In the genomic region with DNA sequence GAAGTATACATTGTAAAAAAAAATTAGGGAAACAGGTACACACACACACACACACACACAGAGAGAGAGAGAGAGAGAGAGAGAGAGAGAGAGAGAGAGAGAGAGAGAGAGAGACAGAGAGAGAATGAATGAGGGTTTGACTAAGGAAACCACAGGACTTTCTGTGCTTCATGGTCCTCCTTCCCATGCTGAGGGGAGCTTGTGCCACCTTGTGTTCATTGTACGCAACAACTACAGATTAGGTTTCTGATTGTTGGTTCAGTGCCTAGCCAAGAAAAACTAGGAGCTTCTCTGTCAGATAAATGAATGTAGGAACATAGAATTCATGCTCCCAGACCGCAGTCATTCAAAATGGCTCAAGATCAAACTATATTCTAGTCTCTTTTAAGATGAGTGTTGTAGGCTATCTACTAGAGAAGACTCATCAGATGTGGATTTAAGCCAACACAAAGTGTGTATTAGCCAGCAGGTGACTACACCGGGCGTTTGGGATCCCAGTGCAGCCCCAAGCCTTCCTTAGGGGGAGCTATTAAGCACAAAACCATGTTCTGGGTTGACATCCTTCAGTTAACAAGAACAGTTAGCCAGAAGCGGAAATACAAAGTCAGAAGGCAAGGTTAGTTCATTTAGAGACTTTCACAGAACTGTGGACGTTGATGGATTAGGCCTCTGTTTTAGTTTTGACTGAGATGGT, we compare ENCODE assay signal across 9 mouse cellular contexts. TPM values are rescaled to one million over a fixed set of nuclear protein-coding genes. Genes with fewer than 3 reads are reported as not detected.
DNase-seq lines count a peak whose midpoint lies in the region; ATAC-seq and TF ChIP-seq lines count a peak whose summit lies in the region.
"Had no signal": no experiment of that assay in that cellular context is flagged by ENCODE, and none has a peak within 500 bp of the region (broad histone marks: within the 10 kb centered on the region; RNA-seq: fewer than 3 reads in every experiment).

No protein-coding gene starts in this region.

- ATAC-seq in inflammation-experienced regulatory T-cells, adult 6 months: peak; percentile 93
- peak; percentile 78; the same call in 1 of the 2 replicates for ATAC-seq in limb, embryonic 14.5 days (ENCODE audit: low FRiP score, low read depth)

- WGBS in bone marrow, adult 2 months: 66% methylated on average over 6 of the region's 6 CpGs
- 63% methylated on average over 6 of the region's 6 CpGs for WGBS in limb, embryonic 14.5 days

- no peak overlapping the region for H3K27ac ChIP-seq in bone marrow, adult 2 months (ENCODE audit: control insufficient read depth, insufficient read depth, low read depth, low read length, poor library complexity)
- H3K27ac ChIP-seq in embryonic fibroblast, embryonic 13.5 days (ENCODE audit: insufficient read depth, low read length): no peak overlapping the region
- no peak overlapping the region for H3K27ac ChIP-seq in limb, embryonic 14.5 days (replicated peaks; ENCODE audit: low read depth, low read length)
- H3K27ac ChIP-seq: heart, embryonic 15.5 days had no signal

- TF ChIP-seq CTCF in bone marrow, adult 2 months (IDR thresholded peaks at IDR 0.05; ENCODE audit: control insufficient read depth, insufficient read depth, low read length): peak; percentile 49; the same call in 1 of the 2 replicates
- peak; percentile 85; the same call in 1 of the 2 replicates for TF ChIP-seq CTCF in embryonic fibroblast, embryonic 13.5 days (IDR thresholded peaks at IDR 0.05; ENCODE audit: borderline replicate concordance, insufficient read depth, low read length)

- peak; percentile 35 for DNase-seq in urinary bladder, postnatal 14 days (ENCODE audit: low spot score)
- DNase-seq in urinary bladder, postnatal 10 days (ENCODE audit: low spot score): no peak
- DNase-seq in limb, embryonic 14.5 days (ENCODE audit: low spot score): peak; percentile 69
- DNase-seq in retina, postnatal 1 day: peak; percentile 78
- no peak for DNase-seq in urinary bladder, postnatal 25 days (ENCODE audit: low spot score)

- no peak overlapping the region for H3K4me3 ChIP-seq in bone marrow, adult 2 months (replicated peaks; ENCODE audit: control insufficient read depth, low read depth, low read length)
- H3K4me3 ChIP-seq in embryonic fibroblast, embryonic 13.5 days (ENCODE audit: insufficient read depth, low read length): no peak overlapping the region
- H3K4me3 ChIP-seq in limb, embryonic 14.5 days (replicated peaks; ENCODE audit: low read length): no peak overlapping the region
- H3K4me3 ChIP-seq: heart, embryonic 15.5 days had no signal

- no peaks in the 10 kb centered on the region for H3K4me1 ChIP-seq in bone marrow, adult 2 months (ENCODE audit: control insufficient read depth, insufficient read depth, low read length)
- no peaks in the 10 kb centered on the region for H3K4me1 ChIP-seq in embryonic fibroblast, embryonic 13.5 days (ENCODE audit: control insufficient read depth, insufficient read depth, low read length)
- no peaks in the 10 kb centered on the region for H3K4me1 ChIP-seq in limb, embryonic 14.5 days (ENCODE audit: control insufficient read depth, insufficient read depth, low read length)
- H3K4me1 ChIP-seq: heart, embryonic 15.5 days had no signal

- H3K4me2 ChIP-seq in limb, embryonic 14.5 days (replicated peaks; ENCODE audit: low read depth, low read length, severe bottlenecking): no peak overlapping the region
- H3K4me2 ChIP-seq: heart, embryonic 15.5 days had no signal

- no peaks in the 10 kb centered on the region for H3K9me3 ChIP-seq in limb, embryonic 14.5 days (ENCODE audit: control insufficient read depth, low read length)
- H3K9me3 ChIP-seq: heart, embryonic 15.5 days had no signal

- H3K27me3 ChIP-seq in limb, embryonic 14.5 days (ENCODE audit: control insufficient read depth, insufficient read depth, low read length): no peaks in the 10 kb centered on the region
- H3K27me3 ChIP-seq: heart, embryonic 15.5 days had no signal

- TF ChIP-seq POLR2A in bone marrow, adult 2 months (IDR thresholded peaks at IDR 0.05; ENCODE audit: borderline replicate concordance, control insufficient read depth, low read depth, low read length): no peak
- TF ChIP-seq POLR2A in embryonic fibroblast, embryonic 13.5 days (IDR thresholded peaks at IDR 0.05; ENCODE audit: low read depth, low read length): no peak
- 0 out of 2 replicates have a peak, but pooled peaks have one; percentile 21 for TF ChIP-seq POLR2A in limb, embryonic 14.5 days (IDR thresholded peaks at IDR 0.05; ENCODE audit: borderline replicate concordance, extremely low read depth, insufficient read depth, insufficient read length)

- H3K36me3 ChIP-seq in limb, embryonic 14.5 days (ENCODE audit: control insufficient read depth, insufficient read depth, low read length): no peaks in the 10 kb centered on the region
- H3K36me3 ChIP-seq: heart, embryonic 15.5 days had no signal

- H3K9ac ChIP-seq in limb, embryonic 14.5 days (ENCODE audit: low read depth, low read length, severe bottlenecking): no peak overlapping the region
- H3K9ac ChIP-seq: heart, embryonic 15.5 days had no signal

RNA-seq across cellular contexts. Expression of gene Cga, which starts 28.7 kb away (rescaled TPM):
- not detected in 2 replicates for polyA plus RNA-seq in bone marrow, adult 2 months (2011; ENCODE audit: insufficient read depth, insufficient read length, low replicate concordance, missing spikeins)
- not detected in 2 replicates for polyA plus RNA-seq in embryonic fibroblast, embryonic 13.5 days (2011; ENCODE audit: insufficient read length, low read depth, missing spikeins)
- not detected for polyA plus RNA-seq in inflammation-experienced regulatory T-cells, adult 6 months (2017; shearing (Covaris generic))
- polyA plus RNA-seq in limb, embryonic 14.5 days (2012; rRNA removed): not detected in 2 replicates
- polyA plus RNA-seq in limb, embryonic 14.5 days (2014; fragmentation: Nextera tagmentation; extraction: Ambion mirVana): not detected in 2 replicates
- polyA plus RNA-seq: heart, embryonic 15.5 days had no signal

RNA-seq across cellular contexts. Expression of gene Zfp292, which starts 39.6 kb away (rescaled TPM):
- 5.6 and 11.0 TPM in 2 replicates for polyA plus RNA-seq in bone marrow, adult 2 months (2011; ENCODE audit: insufficient read depth, insufficient read length, low replicate concordance, missing spikeins)
- polyA plus RNA-seq in embryonic fibroblast, embryonic 13.5 days (2011; ENCODE audit: insufficient read length, low read depth, missing spikeins): 16.6 and 21.7 TPM in 2 replicates
- polyA plus RNA-seq in inflammation-experienced regulatory T-cells, adult 6 months (2017; shearing (Covaris generic)): 10 to 100 TPM; 14.8 to 28.0 (median 25.1) TPM
- 10.3 and 11.9 TPM in 2 replicates for polyA plus RNA-seq in limb, embryonic 14.5 days (2012; rRNA removed)
- polyA plus RNA-seq in limb, embryonic 14.5 days (2014; fragmentation: Nextera tagmentation; extraction: Ambion mirVana): 23.2 and 27.3 TPM in 2 replicates

Comparison
In these comparisons a context has a peak if more than half of its experiments do, and no peak if none do; other contexts are left out.
1. DNase-seq: peak in urinary bladder, postnatal 14 days (single experiment), limb, embryonic 14.5 days (single experiment) and retina, postnatal 1 day (single experiment); none in urinary bladder, postnatal 10 days (single experiment) and urinary bladder, postnatal 25 days (single experiment).